Mouse (Mus musculus): Measurements from ENCODE around the gene Ncbp1.
"Not testable (repeated sequence)": the region's sequence is repeated elsewhere in the genome, so short reads cannot be mapped to it uniquely, and the experiment has no call there.

Ncbp1 gene

DNA sequence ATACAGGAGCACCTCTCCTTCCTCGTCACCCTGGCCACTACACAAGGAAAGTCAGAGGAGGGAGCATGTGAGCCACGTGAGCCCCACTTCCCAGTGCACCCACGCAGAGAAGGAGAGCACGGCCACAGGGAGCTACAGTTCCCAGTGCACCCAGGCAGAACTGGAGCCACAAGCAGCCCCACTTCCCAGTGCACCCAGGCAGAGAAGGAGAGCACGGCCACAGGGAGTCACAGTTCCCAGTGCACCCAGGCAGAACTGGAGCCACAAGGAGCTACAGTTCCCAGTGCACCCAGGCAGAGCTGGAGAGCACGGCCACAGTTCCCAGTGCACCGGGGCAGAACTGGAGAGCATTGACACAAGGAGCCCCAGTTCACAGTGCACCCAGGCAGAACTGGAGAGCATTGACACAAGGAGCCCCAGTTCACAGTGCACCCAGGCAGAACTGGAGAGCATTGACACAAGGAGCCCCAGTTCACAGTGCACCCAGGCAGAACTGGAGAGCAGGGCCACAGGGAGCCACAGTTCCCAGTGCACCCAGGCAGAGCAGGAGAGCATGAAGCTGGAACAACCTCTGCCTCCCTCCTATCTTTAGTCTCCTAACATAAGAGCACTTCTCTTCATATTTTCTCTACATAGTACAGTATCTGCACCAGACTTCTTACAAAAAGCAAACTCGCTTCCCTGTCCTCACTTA lies 9.0 kb upstream of the Ncbp1 start:
- peak; percentile 37 for DNase-seq

DNA sequence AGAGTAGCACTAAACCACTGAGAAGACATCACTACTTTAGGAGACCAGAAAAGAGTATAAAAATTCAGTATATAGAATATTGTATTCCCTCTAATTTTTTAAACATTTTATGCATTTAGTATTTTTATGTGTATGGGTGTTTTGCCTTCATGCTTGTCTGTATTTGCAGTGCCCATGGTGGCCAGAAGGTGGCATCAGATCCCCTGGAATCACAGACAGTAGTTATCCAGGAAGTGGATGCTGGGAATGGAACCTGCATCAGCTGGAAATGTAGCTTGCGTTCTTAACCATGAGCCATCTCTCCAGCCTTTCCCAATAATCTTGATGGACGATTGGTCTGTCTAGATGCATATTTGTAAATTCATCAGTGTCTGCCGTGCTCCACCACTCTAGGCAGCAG lies 8.2 kb upstream of the Ncbp1 start:
- no peak for DNase-seq

DNA sequence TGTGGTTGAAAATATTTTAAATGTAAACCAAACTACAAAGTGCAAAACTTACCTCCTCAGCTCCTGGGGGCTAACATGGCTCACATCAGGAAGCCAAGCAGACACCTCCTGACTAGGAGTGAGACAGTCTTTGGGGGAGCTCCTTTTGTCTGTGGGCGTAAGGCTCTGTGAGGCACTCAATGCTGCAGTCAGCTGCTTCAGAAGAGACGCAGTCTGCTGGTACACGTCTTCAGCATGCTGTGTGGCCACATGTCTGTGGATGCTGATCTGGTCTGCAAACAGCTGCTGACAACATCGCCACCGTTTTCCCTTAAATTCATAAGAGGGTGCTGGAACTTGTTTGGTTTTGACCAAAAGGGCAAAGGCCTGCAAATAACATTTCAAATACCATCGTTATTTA lies 6.6 kb upstream of the Ncbp1 start:
- DNase-seq: peak; percentile 25

DNA sequence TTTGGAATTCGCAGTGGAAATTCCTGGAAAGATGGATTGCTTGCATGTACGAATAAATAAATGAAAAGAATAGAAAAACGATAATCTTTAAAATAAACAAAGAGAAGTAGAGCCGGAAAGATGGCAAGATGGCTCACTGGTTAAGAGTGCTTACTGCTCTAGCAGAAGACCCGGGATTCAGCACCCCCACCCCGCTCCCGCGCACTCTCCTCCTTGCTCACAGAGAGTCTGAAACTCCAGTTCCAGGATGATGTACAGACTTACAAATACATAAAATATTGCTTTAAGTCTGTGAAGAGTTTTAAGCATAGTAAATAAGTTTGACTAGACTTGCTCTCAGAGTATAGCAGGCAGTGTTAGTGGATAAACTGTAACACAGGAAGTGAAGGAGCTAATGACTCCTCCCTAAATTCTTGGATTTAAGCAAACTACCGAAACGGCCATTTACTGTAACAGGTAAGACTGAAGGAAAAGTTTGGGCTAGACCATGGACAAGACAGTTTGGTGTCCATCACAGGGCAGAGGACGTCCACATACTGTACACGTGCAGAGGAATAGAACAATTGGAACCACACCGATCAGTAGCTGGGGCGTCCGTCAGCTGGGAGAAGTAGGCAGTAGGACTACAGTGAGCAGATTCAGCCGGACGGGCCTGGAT lies 655 bp upstream of the Ncbp1 start:
- no peak for DNase-seq

DNA sequence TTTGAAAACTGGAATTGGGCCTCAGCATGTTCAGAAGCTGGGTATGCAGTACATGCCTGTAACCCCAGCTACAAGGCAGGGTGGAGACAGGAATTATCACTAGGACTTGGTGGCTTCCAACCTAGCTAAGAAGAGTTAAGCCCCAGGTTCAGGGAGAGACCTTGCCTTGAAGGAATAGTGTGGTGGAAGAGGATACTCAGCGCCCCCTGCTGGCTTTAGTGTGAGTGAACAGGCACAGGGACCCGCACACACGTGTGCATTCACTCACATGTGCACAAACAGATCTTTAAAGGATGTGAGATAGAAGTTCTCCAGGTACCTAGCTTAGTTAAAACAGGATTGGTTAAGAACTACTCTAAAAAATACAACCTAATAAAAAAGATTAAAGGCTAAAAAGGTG lies 5.9 kb downstream of the Ncbp1 start:
- no peak for DNase-seq

DNA sequence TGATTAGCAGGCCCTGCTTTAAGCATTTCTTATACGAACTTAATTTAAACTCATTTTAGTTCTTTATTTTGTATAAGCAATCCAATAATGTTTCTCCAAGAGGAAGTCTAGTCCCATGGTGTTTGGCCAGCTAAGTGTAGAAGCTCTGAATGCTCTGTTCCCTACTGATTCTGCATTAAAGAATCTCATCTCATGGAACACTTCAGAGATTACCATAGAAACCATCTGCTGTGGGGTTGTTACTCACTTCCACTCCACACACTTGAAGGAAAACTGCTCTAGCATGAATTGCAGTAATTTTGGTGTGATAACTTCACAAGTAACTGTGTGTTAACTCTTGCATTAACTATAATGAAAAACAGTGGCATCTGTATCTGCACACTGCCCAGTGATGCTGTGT lies 8.5 kb downstream of the Ncbp1 start:
- DNase-seq: peak; percentile 21

DNA sequence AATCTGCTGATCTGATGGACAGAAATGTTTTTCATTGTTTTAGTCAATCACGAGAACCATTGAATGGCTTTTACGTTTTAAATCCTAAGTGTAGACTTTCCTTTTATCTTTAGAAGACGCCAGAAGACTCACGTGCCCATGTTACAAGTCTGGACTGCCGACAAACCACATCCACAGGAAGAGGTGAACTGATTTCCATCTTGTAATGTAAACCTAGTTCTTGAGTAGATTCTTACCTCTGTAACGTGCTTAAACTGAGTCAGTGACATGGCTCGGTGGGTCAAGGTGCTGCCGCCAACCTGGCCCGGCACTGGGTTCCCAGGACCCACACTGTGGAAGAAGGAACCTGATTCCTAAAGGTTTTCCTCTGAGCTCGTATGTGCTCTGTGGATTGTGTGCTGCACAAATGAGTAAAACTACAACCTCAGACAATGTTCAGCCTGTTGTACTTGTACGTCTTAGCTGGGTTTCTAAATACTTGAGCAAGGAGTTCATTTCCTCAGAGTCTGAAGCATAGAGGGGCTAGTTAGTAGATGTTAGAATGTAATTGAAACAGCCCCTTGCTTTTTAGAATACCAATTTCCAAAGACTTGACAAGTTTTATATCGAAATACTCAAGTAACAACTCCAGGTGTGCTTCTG lies 13.6 kb downstream of the Ncbp1 start:
- no peak for DNase-seq

DNA sequence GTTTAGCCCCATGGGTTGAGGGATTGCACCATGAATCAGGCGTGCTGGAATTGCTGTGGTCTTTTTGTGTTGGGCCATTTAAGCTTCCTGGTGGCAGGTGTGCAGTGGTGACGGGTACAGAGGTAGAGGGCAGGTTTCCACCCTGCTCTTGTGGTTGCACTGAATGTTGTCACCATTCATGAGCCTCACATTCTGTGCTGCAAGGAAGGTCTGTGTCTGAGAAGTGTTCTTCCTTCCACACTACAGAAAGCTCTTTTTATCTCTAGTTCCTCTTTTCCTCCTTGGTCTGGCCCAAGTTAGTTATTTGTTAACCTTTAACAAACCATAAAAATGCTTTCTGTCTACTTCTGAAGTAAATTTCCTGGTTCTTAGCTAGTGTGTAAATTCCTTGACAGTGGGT lies 25.6 kb downstream of the Ncbp1 start:
- no peak for DNase-seq

DNA sequence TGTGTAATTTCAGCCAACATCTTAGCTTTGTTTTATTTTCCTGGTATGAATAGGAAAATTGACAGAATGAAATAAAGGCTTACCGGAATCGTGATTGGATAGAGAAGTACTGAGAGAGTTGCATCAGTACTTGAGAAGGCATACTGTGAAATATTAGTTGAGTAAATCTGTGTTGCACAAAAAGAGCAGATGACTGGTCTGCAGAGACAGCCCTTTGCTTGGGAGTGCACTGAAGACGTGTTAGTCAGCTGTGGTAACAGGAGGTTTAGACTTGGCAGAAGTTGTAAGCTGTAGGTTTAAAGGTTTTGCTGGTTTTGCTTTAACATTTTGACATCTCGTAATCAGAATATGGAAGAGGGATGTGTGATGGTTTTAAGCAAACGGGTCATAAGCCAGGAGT lies 27.4 kb downstream of the Ncbp1 start:
- no peak for DNase-seq

DNA sequence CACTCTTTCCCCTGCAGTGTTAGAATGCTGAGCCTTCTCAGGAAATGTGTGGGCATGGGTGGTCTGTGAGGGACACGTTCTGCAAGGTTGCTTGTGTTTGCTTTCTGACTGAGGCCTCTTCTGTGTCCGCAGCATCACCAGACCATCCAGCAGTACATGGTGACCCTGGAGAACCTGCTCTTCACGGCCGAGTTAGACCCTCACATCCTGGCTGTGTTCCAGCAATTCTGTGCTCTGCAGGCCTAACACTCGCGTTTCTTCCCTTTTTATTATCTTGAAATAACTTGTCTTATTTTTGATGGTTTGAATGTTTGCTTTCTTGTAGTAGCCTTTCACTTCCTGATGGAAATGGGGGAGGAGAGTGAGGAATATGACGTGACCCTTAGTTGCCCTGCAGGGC lies 33.3 kb downstream of the Ncbp1 start:
- no peak for DNase-seq

DNA sequence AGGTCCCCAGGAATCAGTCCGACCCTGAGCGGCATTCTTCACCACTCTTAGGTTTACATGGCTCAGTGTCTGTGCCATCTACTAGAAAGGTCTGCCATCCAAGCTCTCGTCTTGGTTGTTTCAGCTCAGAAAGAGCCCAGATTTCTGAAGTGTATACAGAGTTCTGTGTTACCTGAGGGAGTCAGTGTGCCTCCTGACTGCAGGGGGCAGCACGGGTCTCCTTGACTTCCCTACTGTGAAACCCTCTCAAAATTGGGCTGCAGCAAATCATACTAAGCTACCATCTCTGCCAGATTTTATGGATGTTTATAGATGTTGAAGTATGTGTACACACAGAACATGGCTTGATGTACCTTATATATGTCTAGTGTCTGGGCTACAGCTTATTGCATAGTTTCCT lies 37.9 kb downstream of the Ncbp1 start:
- no peak for DNase-seq

DNA sequence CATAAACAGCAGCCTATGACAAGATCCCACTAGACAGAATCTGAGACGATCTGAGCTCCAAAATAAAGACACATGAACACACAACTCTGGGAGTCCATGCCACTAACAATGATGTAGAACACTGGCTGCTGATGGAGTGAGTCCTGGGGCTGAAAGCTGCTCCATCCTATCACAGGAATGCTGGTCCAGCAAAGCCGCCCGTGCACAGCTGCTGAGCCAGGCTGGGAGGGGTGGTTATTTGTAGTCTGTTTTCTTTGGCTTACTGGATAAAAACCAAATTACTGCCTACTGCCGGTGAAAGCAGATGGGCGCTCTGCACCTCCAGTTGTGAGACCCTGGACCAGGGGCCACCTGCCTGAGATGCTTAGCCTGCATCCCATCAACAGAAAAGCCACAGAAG lies 38.6 kb downstream of the Ncbp1 start:
- DNase-seq: no peak

DNA sequence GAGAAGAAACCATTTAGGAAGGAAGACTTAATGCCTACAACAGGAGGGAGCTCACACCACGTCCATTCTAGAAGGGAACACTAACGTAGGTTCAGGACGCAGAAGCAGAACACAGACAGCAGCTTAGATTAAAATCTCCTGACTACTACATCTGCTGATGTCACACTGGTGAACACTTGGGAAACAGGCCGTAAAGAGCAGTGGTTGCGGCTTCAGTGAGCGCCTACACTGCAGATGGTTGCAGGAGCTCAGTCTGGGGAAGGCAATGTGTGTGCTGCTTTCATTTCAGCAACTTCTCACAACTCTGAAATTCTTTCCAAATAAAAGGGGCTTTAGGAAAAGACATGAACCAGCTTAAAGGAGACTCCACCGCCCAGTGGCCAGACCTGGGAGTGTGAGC lies 39.1 kb downstream of the Ncbp1 start:
- DNase-seq: no peak

DNA sequence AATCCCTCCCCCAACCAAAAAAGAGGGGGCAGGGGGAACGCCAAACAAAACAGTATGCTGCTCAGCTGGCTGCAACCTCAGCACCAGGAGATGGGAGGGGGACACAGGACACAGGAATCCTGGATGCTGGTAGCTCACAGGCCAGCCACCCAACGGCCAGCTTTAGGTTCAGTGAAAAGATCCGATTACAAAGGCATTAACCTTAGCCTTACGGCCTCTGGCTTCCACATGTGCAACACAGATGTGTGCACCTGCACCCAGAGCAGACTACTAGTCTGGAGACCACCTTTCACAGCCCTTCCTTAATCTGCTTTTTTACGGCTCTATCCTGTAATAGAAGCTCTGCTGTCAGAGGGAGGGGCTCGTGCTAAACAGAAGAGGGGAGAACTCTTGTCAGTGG lies 42.8 kb downstream of the Ncbp1 start:
- DNase-seq: no peak

DNA sequence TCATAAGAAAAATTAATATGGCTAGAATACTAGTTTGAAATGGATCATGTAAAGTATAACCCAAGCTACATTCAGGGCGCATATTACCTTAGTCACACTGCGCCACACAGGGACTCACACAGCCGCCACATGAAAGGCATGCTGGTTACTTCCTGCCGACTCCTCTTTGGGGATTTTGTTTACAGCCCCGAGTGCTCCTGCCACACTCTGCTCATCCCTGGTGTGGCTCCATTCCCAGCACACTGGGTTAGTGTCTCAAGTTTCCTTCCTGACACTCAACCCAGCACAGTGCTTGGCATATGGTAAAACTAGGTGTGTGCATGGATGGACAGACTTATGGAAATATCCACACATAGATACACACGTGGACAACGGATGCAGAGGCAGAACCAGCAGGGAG lies 43.8 kb downstream of the Ncbp1 start:
- DNase-seq: no peak

DNA sequence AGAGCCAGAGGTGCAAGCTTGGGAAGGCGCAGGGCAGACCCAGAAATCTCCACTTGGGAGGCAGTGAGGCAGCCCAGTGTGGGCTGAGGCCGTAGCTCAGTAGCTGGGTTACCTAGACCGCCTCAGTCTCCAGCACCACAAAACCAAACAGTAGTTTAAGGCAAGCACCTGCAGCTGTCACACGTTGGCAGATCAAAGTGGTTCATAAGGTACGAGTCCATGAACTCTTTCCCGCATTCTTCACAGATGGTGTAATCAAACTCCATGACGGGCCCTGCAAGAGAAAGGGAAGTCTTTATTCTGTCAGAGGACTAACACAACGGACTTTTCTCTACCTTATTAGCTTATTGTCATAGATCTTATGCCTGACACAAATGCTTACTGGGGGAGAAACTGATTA lies 47.0 kb downstream of the Ncbp1 start:
- DNase-seq: no peak

DNA sequence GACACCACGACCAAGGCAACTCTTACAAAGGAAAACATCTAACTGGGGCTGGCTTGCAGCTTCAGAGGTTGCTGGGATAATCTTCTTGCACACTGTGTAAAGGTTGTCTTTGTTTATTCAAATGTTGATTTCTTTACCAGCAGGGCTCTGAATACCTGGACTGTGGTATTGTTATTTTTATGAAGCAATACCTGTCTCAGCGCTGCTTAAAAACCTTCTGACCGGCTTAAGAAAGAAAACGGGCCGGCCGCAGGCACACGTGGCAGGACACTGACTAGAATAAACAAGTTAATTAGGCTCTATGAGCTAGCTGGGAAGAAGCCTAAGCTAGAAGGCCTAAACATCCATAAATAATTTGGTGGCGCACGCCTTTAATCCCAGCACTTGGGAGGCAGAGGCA lies 47.5 kb downstream of the Ncbp1 start:
- DNase-seq: no peak

DNA sequence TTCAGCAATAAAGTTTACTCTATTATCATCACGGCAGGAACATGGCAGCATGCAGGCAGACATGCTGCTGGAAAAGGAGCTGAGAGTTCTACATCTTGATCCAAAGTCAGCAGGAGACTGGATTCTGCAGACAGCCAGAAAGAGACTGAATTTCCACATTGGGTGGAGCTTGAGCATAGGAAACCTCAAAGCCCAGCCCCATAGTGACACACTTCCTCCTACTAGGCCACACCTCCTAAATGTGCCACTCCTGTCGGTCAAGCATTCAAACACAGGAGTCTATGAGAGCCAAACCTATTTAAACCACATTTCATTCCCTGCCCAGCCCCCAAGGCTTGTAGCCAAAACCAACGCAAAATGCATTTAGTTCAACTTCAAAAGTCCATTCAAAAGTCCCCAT lies 48.1 kb downstream of the Ncbp1 start:
- no peak for DNase-seq

DNA sequence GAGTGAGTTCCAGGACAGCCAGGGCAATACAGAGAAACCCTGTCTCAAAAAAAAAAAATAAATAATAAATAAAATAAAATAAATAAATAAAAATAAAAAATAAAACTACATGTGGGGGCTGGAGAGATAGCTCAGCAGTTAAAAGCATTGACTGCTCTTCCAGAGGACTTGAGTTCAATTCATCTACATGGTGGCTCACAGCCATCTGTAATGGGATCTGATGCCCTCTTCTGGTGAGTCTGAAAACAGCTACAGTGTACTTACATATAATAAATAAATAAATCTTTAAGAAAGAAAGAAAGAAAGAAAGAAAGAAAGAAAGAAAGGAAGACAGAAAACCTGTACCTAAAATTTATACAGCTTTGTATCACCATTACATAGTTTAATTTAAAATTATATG lies 53.6 kb downstream of the Ncbp1 start:
- DNase-seq: not testable (repeated sequence)

DNA sequence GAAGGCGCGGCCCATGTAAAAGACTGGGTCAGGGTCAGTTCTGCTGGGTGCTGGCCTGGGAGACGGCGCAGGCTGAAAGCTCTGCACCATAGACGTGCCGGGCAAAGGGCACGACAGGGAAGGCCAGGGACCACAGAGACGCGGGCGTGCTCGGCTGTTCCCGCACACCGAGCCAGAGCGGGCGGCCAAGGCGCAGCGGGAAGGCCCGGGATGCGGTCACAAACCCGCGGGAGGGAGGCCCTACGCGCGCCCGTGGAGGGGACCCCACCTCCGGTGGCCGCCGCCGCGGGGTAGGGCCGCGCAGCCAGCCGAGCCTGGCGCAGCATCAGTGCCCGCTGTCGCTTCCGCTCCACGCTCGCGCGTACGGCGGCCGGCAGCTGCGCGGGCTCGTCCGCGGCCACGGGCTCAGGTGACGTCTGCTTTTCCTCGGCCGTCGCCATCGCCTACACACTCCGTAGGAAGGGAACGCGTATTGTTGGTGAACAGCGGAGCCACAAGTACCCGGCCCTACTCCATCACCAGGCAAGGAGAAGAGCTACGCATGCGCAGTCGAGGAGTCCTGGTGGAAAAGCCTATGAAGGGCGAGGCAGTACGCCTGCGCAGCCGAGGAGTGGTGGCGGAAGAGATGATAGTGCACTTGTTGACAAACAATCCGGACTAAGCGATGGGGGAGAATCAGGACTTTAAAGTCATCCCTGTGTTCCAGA lies 57.5 kb downstream of the Ncbp1 start, which contains the start of gene Xpa:
Gene Xpa (minus strand): TSS at position 531 of the 707 bp plus-strand sequence.
- DNase-seq: peak; percentile 97

DNA sequence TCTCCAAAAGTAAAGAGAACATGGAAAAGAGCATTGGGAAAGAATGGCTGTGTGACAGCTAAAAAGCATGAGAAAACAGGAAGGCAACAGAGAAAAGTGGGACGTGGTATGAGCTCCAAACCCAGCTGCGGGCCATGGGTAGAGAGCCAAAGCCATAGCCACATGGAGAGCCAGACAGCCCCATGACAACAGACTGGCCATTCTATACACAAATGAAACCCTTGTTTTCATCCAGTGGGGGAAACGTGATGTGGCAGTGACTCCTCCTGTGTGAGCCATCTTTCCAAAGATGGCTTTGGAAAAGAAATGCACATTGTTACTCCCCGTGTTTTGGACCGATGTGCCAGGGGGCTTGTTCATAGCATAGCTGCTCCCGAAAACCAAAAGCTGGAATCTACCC lies 58.1 kb downstream of the Ncbp1 start:
- peak; percentile 22 for DNase-seq

DNA sequence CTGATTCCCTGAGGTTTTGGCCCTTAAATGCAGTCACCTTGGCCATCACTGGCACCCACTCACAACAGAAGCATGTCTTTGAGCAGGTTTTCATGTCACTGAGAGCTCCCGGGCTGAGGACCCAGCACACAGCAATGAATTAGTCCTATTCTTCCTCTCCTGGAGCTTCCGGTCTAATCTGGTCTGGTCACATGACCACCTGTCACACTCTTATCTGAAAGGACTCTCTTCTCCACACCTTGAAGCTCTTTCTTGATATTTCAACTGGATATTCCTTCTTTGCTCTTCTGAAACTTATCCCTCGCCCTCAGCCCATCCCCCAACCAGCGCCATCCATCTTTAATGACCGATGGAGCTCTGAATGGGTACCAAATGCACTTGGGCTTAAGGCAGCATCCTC lies 59.7 kb downstream of the Ncbp1 start:
- no peak for DNase-seq

DNA sequence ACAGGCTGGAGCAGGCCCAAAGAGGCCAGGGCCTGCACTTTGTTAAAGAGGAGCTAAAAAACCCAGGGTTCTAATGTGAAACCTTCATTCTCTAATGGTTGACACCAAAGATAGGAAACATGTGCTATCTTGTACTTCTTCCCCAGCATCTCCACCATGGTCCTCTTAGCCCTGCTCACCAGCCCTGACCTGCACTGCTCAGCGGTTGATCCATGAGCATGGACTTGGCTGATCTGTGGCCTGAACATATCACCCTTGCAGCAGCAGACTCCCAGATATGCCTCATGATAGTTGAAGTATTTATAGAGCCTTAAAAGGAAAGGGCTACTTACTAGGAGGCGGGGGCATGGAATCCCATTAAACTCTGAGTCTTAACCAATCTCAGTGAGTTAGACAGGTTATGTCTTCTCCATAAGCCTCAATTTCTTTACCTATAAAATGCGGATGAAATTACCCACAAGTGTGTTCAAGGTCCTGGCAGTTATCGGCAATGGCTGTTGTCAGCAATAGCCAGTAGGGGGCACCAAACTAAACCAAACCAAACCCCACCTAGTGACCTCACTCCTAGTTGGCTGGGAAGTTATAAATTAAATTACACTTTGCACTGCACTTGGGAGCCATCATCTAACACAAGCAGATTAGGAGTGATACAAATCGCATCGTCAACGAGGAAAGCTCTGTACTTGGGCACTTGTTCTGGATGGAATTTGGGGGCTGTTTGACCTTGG lies 63.6 kb downstream of the Ncbp1 start:
- DNase-seq: peak; percentile 58
